Mouse (Mus musculus) layer of hippocampus, adult 9-11 months (tissue): Measurements from ENCODE around the gene Uck1.
"Not testable (repeated sequence)": the region's sequence is repeated elsewhere in the genome, so short reads cannot be mapped to it uniquely, and the experiment has no call there.

Experiments used
- DNase-seq: peaks from one replicate; pipeline ENCODE4 v3.0.0; 2022

Uck1 gene

DNA sequence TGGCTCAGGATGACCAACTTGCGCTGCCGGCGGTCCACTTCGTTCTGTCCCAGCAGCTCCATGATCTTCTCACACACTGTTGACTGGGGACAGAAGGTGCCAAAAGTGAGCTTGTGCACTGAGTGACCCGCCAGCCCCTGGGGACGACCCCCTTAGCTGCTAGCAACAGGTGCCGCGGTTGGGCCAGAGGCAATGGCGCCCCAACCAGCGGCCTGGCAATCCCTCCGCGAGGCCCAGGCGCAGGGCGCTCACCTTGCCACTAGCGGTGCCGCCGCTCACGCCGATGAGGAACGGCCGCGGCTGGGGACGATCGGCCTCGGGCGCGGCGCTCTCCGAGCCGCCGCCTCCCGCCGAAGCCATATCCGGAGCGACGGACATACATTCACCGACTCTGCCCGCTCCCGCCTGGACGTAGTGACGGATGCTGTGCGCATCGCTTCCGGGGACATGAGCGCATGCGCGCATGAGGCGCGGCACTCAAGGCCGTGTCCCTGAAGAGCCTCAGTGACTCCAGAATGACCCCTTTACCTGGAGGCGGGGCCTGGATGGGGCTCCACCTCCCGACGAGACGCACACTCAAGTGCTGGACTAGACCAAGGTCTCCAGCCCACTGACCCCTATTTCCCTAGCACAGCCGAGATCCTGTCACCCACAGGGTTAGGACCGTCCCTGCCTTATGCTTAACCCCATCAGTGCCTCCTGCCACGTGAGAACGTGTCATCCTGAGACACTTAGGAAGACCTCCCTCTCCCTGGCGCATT is at the start of gene Uck1:
Gene Uck1, minus strand, starts transcription at position 503 of the 761 bp plus-strand sequence.
- DNase-seq = peak; percentile 92

DNA sequence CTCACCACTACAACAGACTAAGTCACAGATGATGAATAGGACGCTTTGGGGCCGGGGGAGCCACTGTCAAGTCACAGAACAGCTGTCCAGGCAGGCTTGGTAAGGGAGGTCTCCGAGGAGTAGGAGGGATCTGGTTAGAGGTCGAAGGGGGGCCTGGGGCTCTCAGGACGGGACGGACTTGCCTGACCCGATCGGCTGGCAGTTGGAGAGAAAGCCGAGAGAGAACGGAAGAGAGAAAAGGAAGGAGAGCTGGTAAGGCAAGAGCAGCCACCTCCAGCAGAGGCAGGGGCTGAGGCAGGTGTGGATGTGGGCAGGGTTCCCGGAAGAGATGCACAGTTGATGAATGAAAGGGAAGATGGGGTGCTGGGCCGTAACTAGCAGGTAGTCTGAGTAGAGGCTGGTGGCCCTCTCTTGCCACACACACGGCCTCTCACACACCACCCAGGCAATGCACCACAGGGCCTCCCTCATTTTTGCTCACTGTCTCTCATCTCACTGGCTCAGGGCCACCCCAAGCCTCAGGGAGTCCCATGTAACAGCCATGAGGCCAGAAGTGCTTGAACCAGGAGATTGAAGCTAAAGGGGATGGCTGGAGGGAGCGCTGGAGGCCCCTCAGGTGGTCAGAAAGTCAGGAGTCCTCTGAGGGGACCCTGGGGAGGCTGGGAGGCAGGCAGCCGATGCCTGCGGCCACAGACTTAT is 49.1 kb upstream of the Uck1 start:
- DNase-seq = no peak

DNA sequence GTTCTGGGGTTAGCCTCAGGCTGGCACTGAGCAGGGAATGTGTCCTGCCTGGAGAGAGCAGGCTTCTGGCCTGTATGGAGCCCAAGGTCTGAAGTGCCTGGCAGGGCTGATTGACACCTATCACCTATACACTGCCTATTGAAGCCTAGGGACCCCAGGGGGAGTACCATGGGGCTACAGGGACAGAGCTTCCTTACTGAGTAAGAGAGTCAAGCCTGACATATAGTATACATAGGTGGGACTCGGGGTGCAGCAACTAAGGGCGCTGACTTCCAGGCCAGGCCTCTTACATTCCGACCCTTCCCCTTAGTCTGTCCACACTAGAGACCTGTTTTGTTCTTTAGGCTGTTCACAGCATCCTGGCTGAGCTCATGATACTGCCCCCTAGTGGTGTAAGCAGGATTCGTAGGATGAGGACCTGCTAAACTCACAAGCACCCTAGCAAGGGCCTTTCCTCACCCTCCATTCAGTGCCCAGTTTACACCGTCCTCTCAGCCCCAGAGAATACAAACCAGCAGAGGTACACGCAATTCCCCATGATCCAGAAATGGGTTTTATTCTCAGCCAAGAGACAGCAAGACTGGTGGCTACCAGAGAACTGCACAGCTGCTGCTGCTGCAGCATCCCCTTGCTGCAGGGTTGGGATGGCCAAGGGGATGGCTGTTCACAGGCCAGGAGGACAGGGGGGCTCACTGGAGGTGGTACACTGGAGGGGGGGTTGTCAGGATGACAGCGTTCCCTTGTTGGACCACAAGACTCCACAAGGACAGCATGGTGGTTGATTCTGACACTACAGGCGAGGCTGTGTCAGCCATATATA is 48.2 kb upstream of the Uck1 start:
- no peak for DNase-seq

DNA sequence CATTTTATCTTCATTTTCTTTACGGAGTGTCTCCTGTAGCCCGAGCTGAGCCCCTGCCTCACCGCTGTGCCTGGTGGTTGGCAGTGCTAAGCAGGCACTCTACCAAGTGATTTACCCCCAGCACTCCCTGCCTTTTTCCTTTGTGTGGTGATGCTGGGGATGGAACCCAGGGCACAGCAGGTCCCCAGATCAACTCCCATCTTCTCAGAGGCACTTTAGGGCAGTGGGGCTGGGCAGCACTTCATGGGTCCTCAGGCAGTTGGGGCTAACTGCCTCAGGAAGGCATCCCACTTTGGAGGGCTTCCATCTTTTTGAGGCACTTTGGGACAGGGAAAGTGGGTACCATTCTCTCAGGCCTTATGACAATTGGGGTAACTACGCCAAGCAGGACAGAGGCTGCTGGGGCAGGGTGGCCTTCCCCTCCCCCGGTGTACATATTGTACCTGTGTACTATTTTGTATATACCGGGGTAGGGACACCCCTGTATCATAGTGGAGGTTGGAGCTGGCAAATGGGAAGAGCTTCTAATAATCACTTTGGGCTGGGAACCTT is 47.4 kb upstream of the Uck1 start:
- DNase-seq = no peak

DNA sequence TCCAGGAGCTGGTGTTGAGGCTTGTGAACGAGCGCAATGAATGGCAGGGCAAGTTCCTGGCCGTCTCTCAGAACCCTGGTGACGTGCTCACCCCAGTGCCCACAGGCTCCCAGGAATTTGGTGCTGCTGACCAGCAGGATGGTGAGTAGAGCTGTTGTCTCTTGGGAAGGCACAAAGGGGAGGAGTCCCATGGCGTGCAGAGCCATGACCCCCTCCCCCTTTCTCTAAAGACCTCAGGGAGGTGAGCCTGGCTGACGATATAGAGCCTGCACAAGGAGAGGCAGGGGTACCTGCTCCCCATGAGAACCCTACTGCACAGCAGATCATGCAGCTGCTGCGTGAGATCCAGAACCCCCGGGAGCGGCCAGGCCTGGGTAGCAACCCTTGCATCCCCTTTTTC is 46.2 kb upstream of the Uck1 start:
- no peak for DNase-seq

DNA sequence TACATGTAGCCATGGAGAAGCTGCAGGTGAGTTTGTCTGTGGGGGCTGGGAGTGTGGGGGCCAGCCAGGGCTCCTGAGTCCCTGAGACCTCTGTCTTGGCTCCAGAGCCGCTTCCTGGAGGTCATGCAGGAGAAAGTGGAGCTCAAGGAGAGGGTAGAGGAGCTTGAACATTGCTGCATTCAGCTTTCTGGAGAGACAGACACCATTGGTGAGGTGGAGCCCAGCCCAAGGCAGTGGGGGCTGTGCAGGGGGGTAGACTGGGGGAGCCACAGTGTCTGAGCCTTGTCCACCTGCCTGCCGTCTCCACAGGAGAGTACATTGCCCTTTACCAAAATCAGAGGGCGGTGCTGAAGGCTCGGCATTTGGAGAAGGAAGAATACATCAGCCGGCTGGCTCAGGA is 45.7 kb upstream of the Uck1 start:
- no peak for DNase-seq

DNA sequence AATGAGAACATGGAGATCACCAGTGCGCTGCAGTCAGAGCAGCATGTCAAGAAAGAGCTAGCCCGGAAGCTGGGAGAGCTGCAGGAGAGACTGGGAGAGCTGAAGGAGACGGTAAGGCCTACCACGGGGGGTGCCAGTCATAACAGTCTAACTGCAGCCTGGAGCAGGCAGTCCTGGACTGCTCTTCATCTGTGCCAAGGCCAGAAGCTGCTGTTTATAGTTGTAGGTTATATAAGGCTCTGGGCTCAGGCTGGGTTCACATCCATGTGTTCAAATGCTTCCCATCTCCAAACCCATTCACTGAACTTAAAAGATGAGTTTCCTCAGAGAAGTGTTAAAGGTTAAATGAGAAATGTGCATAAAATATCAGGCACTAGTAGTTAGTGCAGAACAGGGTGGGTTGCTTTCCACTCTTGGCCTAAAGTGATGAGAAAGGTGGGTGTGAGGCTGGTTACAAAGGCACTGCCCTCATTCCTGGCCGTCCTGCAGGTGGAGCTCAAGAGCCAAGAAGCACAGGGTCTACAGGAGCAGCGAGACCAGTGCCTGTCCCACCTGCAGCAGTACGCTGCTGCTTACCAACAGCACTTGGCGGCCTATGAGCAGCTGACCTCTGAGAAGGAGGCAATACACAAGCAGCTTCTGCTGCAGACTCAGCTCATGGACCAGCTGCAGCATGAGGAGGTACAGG is 44.3 kb upstream of the Uck1 start:
- DNase-seq = no peak

DNA sequence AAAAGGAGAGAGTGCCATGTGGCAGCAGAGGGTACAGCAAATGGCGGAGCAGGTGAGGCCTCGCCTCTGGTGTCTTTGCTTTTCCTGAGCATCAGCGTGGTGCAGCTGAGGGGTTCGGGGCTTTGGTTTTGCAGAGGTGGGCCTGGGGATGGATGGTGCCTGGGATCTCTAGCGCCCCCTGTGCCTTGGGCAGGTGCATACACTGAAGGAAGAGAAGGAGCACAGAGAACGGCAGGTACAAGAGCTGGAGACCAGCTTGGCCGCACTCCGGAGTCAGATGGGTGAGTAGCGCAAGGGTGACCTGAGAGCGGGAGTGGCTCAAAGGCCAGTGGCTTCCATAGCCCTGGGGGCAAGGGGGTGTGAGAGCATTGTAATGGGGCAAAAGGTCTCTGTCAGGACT is 43.0 kb upstream of the Uck1 start:
- no peak for DNase-seq

DNA sequence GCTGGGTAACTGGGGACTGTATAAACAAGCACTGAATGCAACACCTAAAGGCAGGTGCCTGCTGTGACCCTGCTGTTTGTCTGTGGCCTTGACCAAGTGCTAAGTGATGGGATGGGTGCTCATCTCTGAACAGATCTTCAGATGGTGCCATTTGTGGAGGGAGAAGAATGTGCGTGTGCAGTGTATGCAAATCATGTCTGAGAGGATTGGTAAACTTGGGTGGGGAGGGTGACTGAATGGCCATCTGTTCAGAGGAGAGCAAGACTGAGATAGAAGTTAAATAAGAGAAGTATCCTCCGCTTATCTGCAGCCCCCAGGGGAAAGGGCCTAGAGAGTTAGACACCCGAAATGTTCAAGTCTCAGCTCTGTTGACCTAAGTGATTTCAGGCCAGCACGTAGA is 39.5 kb upstream of the Uck1 start:
- DNase-seq = no peak

DNA sequence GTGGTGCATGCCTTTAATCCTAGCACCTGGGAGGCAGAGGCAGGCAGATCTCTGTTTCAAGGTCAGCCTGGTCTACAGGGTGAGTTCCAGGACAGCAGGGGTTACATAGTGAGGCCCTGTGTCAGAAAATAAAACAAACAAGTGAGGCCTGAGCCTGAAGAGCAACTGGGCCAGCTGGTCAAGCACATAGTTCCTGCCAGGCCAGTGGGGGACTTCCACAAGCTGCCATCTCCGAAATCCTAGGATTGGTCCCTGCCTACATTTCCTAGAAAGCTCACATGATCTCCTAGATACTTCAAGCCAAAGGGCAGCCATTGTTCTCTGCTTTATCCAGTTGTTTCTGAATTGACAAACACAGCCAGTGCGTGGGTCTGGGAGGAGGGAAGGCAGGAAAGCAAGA is 35.9 kb upstream of the Uck1 start:
- DNase-seq = not testable (repeated sequence)

DNA sequence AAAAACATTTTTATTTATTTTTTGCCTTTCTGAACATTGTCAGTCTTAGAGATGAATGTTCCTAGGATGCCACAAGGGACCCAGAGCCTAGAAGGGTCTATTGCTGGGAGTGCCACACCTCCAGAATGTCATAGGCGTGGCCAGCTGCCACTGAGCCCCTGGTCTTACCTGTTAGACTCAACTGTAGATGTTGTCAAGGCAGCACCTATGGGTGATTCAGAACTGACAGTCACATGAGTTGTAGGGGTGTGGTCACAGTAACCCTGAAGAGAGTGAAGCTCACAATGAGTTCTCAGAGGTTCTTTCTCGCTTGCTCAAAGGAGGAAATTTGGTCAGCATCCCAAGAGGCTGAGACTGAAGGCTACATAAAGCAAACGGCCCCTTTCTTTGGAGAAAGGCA is 35.3 kb upstream of the Uck1 start:
- no peak for DNase-seq

DNA sequence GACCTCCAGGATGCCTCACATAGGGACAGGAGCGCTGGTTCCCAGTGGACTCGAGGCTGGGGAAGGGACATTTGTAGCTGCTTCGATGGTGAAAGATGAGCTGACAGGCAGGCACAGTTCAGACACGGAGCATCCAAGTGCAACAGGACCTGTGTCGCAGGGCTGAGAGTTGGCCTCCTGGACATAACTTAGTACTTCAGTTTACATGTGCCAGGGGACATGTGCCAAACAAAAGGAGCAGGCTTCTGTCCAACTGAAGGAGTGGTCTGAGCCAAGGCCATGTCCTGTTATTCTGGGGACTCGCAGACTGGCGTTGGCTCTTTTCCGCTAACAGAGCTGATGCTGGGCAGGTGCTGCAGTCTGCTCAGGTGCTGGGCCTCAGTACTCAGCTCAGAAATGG is 34.4 kb upstream of the Uck1 start:
- no peak for DNase-seq

DNA sequence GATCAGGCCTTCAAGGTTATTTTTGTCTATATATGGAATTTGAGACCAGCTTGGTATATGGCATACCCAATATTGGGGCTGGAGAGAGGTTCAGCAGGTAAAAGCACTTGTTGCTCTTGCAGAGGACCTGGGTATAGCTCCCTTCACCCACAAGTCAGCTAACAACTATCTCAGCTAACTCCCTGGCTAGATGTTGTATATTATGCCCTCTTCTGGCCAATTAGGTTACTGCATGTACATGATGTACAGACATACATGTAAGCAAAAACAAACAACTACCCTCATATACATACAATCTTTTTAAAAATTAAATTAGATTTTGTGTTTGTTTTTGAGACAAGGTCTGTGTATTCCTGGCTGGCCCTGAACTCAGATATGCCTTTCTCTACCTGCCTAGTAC is 29.6 kb upstream of the Uck1 start:
- no peak for DNase-seq

DNA sequence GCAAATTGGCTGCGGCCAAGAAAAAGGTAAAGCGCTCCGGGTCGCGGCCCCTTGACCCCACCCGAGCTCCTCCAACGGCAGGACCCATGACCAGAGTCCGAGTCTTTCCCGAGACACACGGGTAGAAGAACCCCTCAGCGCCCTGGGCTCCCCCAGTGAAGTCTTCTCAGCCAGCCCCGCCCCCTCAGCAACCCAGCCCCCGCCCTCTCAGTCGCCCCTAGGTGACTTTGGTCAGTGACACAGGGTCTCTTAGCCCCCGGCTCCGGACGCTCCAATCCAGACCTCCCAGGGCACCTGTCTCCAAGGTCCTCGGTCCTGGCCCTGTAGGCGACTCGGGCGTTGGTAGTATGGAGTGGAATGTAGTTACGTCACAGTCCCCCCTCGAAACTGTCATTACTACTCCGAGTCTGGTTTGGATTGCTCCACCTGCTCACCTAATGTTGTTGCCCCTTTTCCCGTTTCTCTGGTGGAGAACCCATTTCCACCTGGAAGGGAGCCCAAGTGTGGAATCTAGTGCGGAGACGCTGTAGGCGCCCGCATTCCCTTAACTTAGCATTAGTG is 28.5 kb upstream of the Uck1 start:
- no peak for DNase-seq

DNA sequence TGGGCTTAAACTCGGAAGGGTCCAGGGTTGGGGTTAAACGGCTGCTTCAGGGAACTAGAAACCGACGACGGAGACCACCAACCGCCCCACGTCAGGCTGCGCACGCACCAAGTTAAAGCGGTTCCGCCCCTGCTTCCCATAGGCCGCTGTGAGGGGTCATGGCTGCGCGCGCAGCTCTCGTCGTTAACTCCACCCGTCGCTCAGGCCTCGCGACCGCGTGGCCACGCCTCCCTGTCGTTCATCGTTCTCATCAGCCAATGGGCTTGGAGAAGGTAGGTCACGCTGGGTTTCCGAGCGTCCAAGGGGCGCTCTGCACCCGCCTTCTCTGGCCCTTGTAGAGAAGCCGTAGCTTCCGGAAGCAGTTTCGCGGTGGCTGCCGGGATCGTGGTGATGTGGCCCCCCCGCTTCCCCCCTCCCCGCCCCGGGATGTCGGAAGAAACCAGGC is 28.0 kb upstream of the Uck1 start, which contains the start of gene Swi5:
Gene Swi5, minus strand, starts transcription at position 153 of the 445 bp plus-strand sequence.
- DNase-seq = peak; percentile 99

DNA sequence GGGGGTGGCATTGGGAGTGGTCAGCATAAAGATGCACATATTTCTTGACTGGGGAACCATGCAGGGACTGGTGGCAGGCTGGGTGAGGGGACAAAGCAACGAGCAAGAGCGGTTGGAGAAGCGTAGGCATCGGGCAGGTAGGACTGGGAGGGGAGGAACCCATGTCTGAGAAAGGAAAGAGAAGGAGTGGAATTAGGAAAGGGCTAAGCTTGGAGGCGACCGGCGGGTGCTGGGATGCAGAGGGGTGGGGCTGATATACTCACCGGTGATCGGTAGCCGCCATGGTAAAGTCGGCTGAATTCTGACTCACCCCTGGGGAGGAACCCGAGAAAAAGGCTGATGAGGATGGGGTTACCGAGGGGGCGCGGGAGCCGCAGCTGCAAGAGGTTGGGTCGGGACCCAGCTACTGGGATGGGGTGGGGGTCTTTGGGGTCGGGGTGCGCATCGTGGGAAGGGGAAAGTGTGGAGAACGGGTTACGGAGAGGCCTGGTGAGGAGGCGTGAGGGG is 27.4 kb upstream of the Uck1 start, which contains the start of gene Golga2:
Gene Golga2, plus strand, starts transcription at position 51 of the 507 bp plus-strand sequence.
- DNase-seq = no peak

DNA sequence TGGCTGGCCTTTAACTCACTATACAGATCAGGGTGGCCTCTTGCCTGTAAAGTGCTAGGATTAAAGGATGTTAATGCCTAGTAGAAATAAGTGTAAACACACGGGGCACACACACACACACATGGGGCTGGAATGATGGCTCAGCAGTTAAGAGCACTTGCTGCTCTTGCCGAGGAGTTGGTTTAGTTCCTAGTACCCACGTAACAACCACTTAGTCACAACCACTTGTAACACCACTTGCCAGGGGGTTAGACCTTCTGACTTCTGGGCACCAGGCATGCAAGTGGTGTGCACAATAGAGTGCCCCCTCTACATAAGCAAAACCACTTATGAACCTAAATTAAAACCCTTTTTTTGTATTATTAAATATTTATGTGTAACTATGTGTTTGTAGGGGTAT is 24.0 kb upstream of the Uck1 start:
- no peak for DNase-seq

DNA sequence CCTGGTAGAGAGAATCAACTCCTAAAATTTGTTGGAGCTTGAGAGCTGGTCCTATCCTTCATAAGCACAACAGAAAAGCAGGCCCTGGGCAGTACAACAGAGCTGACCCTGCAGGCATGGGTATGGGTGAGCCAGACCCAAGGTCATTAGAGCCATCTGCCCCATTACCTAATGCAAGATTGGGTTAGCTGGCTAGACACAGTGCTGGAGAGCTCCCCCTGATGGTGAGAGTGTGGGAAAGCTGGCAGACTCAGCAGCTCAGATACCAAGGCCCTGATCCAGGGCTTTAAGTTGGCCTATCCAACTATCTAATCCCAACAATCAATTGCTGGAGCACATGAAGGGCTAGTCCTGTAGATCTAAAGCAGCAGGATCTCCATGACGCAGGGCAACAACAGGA is 22.8 kb upstream of the Uck1 start:
- DNase-seq = no peak

DNA sequence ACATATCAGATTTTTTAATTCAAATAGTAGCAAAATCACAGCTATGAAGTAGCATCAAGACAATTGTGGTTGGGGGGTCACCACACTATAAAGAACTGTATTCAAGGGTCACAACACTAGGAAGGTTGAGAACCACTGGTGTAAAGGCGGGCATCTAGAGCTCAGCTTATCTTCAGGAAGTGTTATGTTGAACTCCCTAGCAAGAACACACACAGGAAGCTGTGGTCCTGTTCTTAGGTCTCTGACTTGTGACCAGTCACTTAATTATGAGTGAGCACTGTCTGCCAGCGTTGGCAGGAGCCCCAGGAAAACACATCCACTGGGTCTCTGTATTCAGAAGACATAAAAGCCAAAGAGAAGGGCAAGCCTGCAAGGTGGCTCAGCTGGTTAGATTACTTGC is 22.3 kb upstream of the Uck1 start:
- DNase-seq = no peak

DNA sequence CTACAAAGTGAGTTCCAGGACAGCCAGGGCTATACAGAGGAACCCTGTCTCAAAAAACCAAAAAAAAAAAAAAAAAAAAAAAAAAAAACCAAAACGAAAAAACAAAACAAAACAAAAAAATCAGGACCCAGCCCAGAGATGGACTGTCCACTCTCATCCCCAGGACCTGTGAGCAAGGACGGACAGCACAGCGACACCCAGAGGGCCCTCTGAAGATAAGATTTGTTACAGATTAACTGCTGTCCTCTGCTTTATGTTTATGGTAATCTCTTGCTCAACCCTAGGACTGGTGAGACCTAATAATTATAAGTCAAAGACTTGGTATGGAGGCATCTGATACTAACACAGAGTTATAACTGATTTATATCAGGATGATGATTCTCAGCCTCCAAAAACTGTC is 15.9 kb upstream of the Uck1 start:
- no peak for DNase-seq

DNA sequence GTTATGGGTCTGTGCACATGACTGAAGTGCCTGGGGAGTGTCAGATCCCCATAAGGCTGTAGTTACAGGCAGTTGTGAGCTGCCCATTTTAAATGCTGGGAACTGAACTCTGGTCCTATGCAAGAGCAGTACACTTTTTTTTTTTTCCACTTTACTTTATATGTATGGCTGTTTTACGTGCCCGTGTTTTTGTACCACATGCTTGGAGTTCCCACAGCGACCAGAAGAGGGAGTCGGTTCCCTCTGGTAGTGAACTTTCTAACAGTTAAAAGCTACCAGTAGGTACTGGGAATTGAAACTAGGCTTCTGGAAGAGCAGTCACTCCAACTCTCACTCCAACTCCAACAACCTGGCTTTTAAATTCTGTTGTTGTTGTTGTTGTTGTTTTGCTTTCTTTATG is 676 bp upstream of the Uck1 start:
- no peak for DNase-seq

DNA sequence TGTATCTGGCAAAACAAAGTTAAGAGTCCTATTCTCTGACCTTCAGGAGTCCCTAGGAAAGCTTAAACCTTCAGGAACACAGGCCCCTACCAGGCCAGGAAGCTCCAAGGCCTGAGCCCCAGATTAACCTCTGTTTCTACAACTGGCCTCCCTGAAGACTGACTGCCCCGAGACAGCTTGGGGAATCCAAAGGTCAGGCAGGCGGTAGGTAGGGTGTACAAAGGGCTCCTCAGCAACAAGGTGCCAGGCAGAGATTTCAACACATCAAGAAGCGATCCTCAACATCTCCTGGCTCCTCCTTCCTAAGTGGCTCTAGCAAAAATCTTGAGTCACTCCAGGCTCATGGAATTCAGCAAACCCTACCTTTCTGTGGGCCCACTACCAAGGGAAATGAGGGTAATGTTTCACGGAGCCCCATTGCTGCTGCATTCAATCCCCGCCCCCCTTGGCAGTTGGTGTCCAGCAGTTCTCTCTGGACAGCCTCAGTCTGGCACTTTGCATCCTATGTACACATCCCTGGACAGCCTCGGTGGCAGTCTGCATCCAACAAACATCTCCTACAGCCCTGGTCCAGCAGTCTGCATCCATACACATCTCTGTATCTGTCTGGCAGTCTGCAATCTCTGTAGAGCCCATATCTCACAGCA is 949 bp downstream of the Uck1 start:
- DNase-seq = no peak
